Mouse (Mus musculus): ENCODE measurements around the gene Ptprg. TPM values are rescaled to one million over a fixed set of nuclear protein-coding genes. Genes with fewer than 3 reads are reported as not detected.

Gene Ptprg
- polyA plus RNA-seq, 1 experiment = 16.6 TPM

GRCm38 (mm10) chr14:11983031-11983430 lies 429.7 kb downstream of the Ptprg start:
- no peak for TF ChIP-seq CEBPB (IDR thresholded peaks at IDR 0.05; ENCODE audit: low read depth)
- no peak for TF ChIP-seq FOSL1 (IDR thresholded peaks at IDR 0.05; ENCODE audit: insufficient read depth, low read length, poor library complexity, severe bottlenecking)
- no peak for TF ChIP-seq MYOG (IDR thresholded peaks at IDR 0.05; ENCODE audit: control insufficient read depth, extremely low read depth, insufficient read length)
- no peak for TF ChIP-seq MYOD1 (IDR thresholded peaks at IDR 0.05; ENCODE audit: control insufficient read depth, insufficient read length, low read depth)
- no peak for TF ChIP-seq USF1 (IDR thresholded peaks at IDR 0.05; ENCODE audit: low read depth)
- TF ChIP-seq CTCF (IDR thresholded peaks at IDR 0.05; ENCODE audit: control insufficient read depth, insufficient read depth, insufficient read length) = no peak
- no peak for TF ChIP-seq MAX (IDR thresholded peaks at IDR 0.05)
- Histone ChIP-seq H3K36me3 (ENCODE audit: control insufficient read depth, insufficient read depth) (no peaks in the 10 kb centered on the region), H3K79me3 (ENCODE audit: low read depth) (no peaks in the 10 kb centered on the region), H3K4me3 (ENCODE audit: insufficient read depth, poor library complexity, severe bottlenecking) (no peak overlapping the region), H3K79me2 (ENCODE audit: control insufficient read depth, insufficient read depth) (no peaks in the 10 kb centered on the region), H3ac (ENCODE audit: control insufficient read depth, insufficient read length, low read depth) (no peak overlapping the region), H3K27me3 (ENCODE audit: control insufficient read depth, insufficient read depth, insufficient read length) (no peaks in the 10 kb centered on the region)

- H3K79me3 ChIP-seq (ENCODE audit: low read depth) = no peaks in the 10 kb centered on the region
- no peak overlapping the region for H3ac ChIP-seq (ENCODE audit: control insufficient read depth, insufficient read length, low read depth)
- H3K27me3 ChIP-seq (ENCODE audit: control insufficient read depth, insufficient read depth, insufficient read length) = no peaks in the 10 kb centered on the region
- no peaks in the 10 kb centered on the region for H3K79me2 ChIP-seq (ENCODE audit: control insufficient read depth, insufficient read depth)
- TF ChIP-seq CEBPB (IDR thresholded peaks at IDR 0.05; ENCODE audit: low read depth) (no peak), USF1 (IDR thresholded peaks at IDR 0.05; ENCODE audit: low read depth) (no peak), MAX (IDR thresholded peaks at IDR 0.05) (no peak), MYOG (IDR thresholded peaks at IDR 0.05; ENCODE audit: control insufficient read depth, extremely low read depth, insufficient read length) (no peak), CTCF (IDR thresholded peaks at IDR 0.05; ENCODE audit: control insufficient read depth, insufficient read depth, insufficient read length) (no peak)
- H3K4me3 ChIP-seq (ENCODE audit: insufficient read depth, poor library complexity, severe bottlenecking) = no peak overlapping the region
- no peaks in the 10 kb centered on the region for H3K36me3 ChIP-seq (ENCODE audit: control insufficient read depth, insufficient read depth)
Measured at GRCm38 (mm10) chr14:11984086-11984485, 430.8 kb downstream of the Ptprg start.

GRCm38 (mm10) chr14:11988975-11989374 lies 435.6 kb downstream of the Ptprg start:
- H3K79me2 ChIP-seq (ENCODE audit: control insufficient read depth, insufficient read depth) = no peaks in the 10 kb centered on the region
- no peaks in the 10 kb centered on the region for H3K36me3 ChIP-seq (ENCODE audit: control insufficient read depth, insufficient read depth)
- no peaks in the 10 kb centered on the region for H3K27me3 ChIP-seq (ENCODE audit: control insufficient read depth, insufficient read depth, insufficient read length)
- no peak overlapping the region for H3ac ChIP-seq (ENCODE audit: control insufficient read depth, insufficient read length, low read depth)
- TF ChIP-seq MYOD1 (IDR thresholded peaks at IDR 0.05; ENCODE audit: control insufficient read depth, insufficient read length, low read depth) (no peak), USF1 (IDR thresholded peaks at IDR 0.05; ENCODE audit: low read depth) (no peak), FOSL1 (IDR thresholded peaks at IDR 0.05; ENCODE audit: insufficient read depth, low read length, poor library complexity, severe bottlenecking) (no peak), CEBPB (IDR thresholded peaks at IDR 0.05; ENCODE audit: low read depth) (no peak), CTCF (IDR thresholded peaks at IDR 0.05; ENCODE audit: control insufficient read depth, insufficient read depth, insufficient read length) (no peak), MAX (IDR thresholded peaks at IDR 0.05) (no peak), MYOG (IDR thresholded peaks at IDR 0.05; ENCODE audit: control insufficient read depth, extremely low read depth, insufficient read length) (no peak)
- no peak overlapping the region for H3K4me3 ChIP-seq (ENCODE audit: insufficient read depth, poor library complexity, severe bottlenecking)
- no peaks in the 10 kb centered on the region for H3K79me3 ChIP-seq (ENCODE audit: low read depth)

- Histone ChIP-seq H3K4me3 (ENCODE audit: insufficient read depth, poor library complexity, severe bottlenecking) (no peak overlapping the region), H3K79me3 (ENCODE audit: low read depth) (no peaks in the 10 kb centered on the region), H3K36me3 (ENCODE audit: control insufficient read depth, insufficient read depth) (no peaks in the 10 kb centered on the region), H3K27me3 (ENCODE audit: control insufficient read depth, insufficient read depth, insufficient read length) (no peaks in the 10 kb centered on the region), H3ac (ENCODE audit: control insufficient read depth, insufficient read length, low read depth) (no peak overlapping the region), H3K79me2 (ENCODE audit: control insufficient read depth, insufficient read depth) (no peaks in the 10 kb centered on the region)
- TF ChIP-seq CEBPB (IDR thresholded peaks at IDR 0.05; ENCODE audit: low read depth) (no peak), CTCF (IDR thresholded peaks at IDR 0.05; ENCODE audit: control insufficient read depth, insufficient read depth, insufficient read length) (no peak), MAX (IDR thresholded peaks at IDR 0.05) (no peak)
Measured at GRCm38 (mm10) chr14:11991151-11991550, 437.8 kb downstream of the Ptprg start.

- TF ChIP-seq MYOD1 (IDR thresholded peaks at IDR 0.05; ENCODE audit: control insufficient read depth, insufficient read length, low read depth) = no peak
- Histone ChIP-seq H3K79me2 (ENCODE audit: control insufficient read depth, insufficient read depth) (no peaks in the 10 kb centered on the region), H3K4me3 (ENCODE audit: insufficient read depth, poor library complexity, severe bottlenecking) (no peak overlapping the region), H3K27me3 (ENCODE audit: control insufficient read depth, insufficient read depth, insufficient read length) (no peaks in the 10 kb centered on the region), H3ac (ENCODE audit: control insufficient read depth, insufficient read length, low read depth) (no peak overlapping the region), H3K36me3 (ENCODE audit: control insufficient read depth, insufficient read depth) (no peaks in the 10 kb centered on the region), H3K79me3 (ENCODE audit: low read depth) (no peaks in the 10 kb centered on the region)
Measured at GRCm38 (mm10) chr14:11992111-11992510, 438.8 kb downstream of the Ptprg start.

DNA sequence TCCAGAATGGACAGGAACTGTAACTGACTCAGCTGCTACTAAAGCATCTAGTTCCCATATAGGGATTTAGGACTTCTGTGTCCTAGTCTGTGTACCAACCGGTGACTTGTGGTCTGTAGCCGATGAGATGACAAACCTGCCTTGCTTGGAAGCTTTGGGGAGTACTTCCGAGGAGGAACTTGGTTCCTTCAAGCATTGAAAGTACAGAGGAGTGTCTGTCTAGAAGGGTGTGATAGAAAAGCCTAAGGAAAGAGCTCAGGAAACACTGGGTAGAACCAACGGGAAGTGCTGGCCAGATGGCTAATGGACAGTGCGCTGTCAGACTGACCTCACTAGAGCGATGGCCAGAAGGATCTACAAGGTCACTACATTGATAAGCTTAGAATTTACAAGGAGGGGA lies 439.2 kb downstream of the Ptprg start:
- no peak overlapping the region for H3ac ChIP-seq (ENCODE audit: control insufficient read depth, insufficient read length, low read depth)
- no peaks in the 10 kb centered on the region for H3K27me3 ChIP-seq (ENCODE audit: control insufficient read depth, insufficient read depth, insufficient read length)
- H3K36me3 ChIP-seq (ENCODE audit: control insufficient read depth, insufficient read depth) = no peaks in the 10 kb centered on the region
- H3K79me2 ChIP-seq (ENCODE audit: control insufficient read depth, insufficient read depth) = no peaks in the 10 kb centered on the region
- H3K4me3 ChIP-seq (ENCODE audit: insufficient read depth, poor library complexity, severe bottlenecking) = no peak overlapping the region
- H3K79me3 ChIP-seq (ENCODE audit: low read depth) = no peaks in the 10 kb centered on the region
- TF ChIP-seq MAX (IDR thresholded peaks at IDR 0.05) (no peak), MYOG (IDR thresholded peaks at IDR 0.05; ENCODE audit: control insufficient read depth, extremely low read depth, insufficient read length) (no peak), CEBPB (IDR thresholded peaks at IDR 0.05; ENCODE audit: low read depth) (no peak), FOSL1 (IDR thresholded peaks at IDR 0.05; ENCODE audit: insufficient read depth, low read length, poor library complexity, severe bottlenecking) (no peak), CTCF (IDR thresholded peaks at IDR 0.05; ENCODE audit: control insufficient read depth, insufficient read depth, insufficient read length) (no peak), MYOD1 (IDR thresholded peaks at IDR 0.05; ENCODE audit: control insufficient read depth, insufficient read length, low read depth) (no peak), USF1 (IDR thresholded peaks at IDR 0.05; ENCODE audit: low read depth) (no peak)

Data from C2C12 (cell line).